Mouse (Mus musculus): ENCODE measurements around the gene Hist1h2bk. TPM values are rescaled to one million over a fixed set of nuclear protein-coding genes. Genes with fewer than 3 reads are reported as not detected.

Gene Hist1h2bk
- 10 to 100 TPM; 10.0 to 11.6 TPM for total RNA-seq (2021)

- DNase-seq (ENCODE audit: low spot score in 2 of 2), result peak; percentile 86 to 97
- intact Hi-C loops (cut with DNase I), result loop anchor here (10.0 kb wide), 1 partner anchor 211 kb away; no protein-coding TSS in a partner anchor
Measured at GRCm38 (mm10) chr13:22035267-22036148, at the start of gene Hist1h2bk, which contains the start of gene Hist1h2ah. Hist1h2bk (plus strand) TSS chr13:22035870. Hist1h2ah (minus strand) TSS chr13:22035568.

- DNase-seq (ENCODE audit: low spot score in 2 of 2), result no peak
- intact Hi-C loops (cut with DNase I), result no loop called here
Measured at GRCm38 (mm10) chr13:21992550-21992949, 43.1 kb upstream of the Hist1h2bk start.

- DNase-seq (ENCODE audit: low spot score in 2 of 2), result peak; percentile 24 to 52
- intact Hi-C loops (cut with DNase I), result no loop called here
Measured at GRCm38 (mm10) chr13:21993957-21994738, 41.5 kb upstream of the Hist1h2bk start.

- intact Hi-C loops (cut with DNase I), result no loop called here
- no peak for DNase-seq (ENCODE audit: low spot score in 2 of 2)
Measured at GRCm38 (mm10) chr13:21994896-21995295, 40.8 kb upstream of the Hist1h2bk start.

- peak in 1 of 2 experiments; percentile 12 for DNase-seq (ENCODE audit: low spot score in 2 of 2)
- intact Hi-C loops (cut with DNase I), result no loop called here
Measured at GRCm38 (mm10) chr13:21995331-21995914, 40.2 kb upstream of the Hist1h2bk start.

GRCm38 (mm10) chr13:21996101-21996839, 39.4 kb upstream of the Hist1h2bk start:
- intact Hi-C loops (cut with DNase I), result loop anchor here (2.0 kb wide), 1 partner anchor 19 kb away; no protein-coding TSS in a partner anchor
- peak; percentile 13 for DNase-seq (ENCODE audit: low spot score in 2 of 2)

GRCm38 (mm10) chr13:21996840-21997185, 38.9 kb upstream of the Hist1h2bk start:
- peak in 1 of 2 experiments; percentile 5 for DNase-seq (ENCODE audit: low spot score in 2 of 2)
- intact Hi-C loops (cut with DNase I), result loop anchor here (2.0 kb wide), 1 partner anchor 18 kb away; no protein-coding TSS in a partner anchor

- peak in 1 of 2 experiments; percentile 3 for DNase-seq (ENCODE audit: low spot score in 2 of 2)
- intact Hi-C loops (cut with DNase I), result loop anchor here (2.0 kb wide), 1 partner anchor 17 kb away; no protein-coding TSS in a partner anchor
Measured at GRCm38 (mm10) chr13:21997201-21997820, 38.4 kb upstream of the Hist1h2bk start.

- no peak for DNase-seq (ENCODE audit: low spot score in 2 of 2)
- intact Hi-C loops (cut with DNase I), result loop anchor here (2.0 kb wide), 1 partner anchor 17 kb away; no protein-coding TSS in a partner anchor
Measured at GRCm38 (mm10) chr13:21997821-21998220, 37.8 kb upstream of the Hist1h2bk start.

- DNase-seq (ENCODE audit: low spot score in 2 of 2), result no peak
- intact Hi-C loops (cut with DNase I), result no loop called here
Measured at GRCm38 (mm10) chr13:21998412-21998811, 37.3 kb upstream of the Hist1h2bk start.

GRCm38 (mm10) chr13:21999147-21999546, 36.5 kb upstream of the Hist1h2bk start:
- intact Hi-C loops (cut with DNase I), result no loop called here
- DNase-seq (ENCODE audit: low spot score in 2 of 2), result no peak

GRCm38 (mm10) chr13:22001346-22001745, 34.3 kb upstream of the Hist1h2bk start:
- DNase-seq (ENCODE audit: low spot score in 2 of 2), result no peak
- intact Hi-C loops (cut with DNase I), result no loop called here

GRCm38 (mm10) chr13:22001823-22002222, 33.8 kb upstream of the Hist1h2bk start:
- DNase-seq (ENCODE audit: low spot score in 2 of 2), result no peak
- intact Hi-C loops (cut with DNase I), result no loop called here

GRCm38 (mm10) chr13:22005605-22006333, 29.9 kb upstream of the Hist1h2bk start:
- peak; percentile 30 to 44 for DNase-seq (ENCODE audit: low spot score in 2 of 2)
- intact Hi-C loops (cut with DNase I), result loop anchor here (5.0 kb wide), 1 partner anchor 88 kb away; no protein-coding TSS in a partner anchor

- intact Hi-C loops (cut with DNase I), result loop anchor here (5.0 kb wide), 1 partner anchor 89 kb away; no protein-coding TSS in a partner anchor
- DNase-seq (ENCODE audit: low spot score in 2 of 2), result peak in 1 of 2 experiments; percentile 9
Measured at GRCm38 (mm10) chr13:22006334-22007120, 29.1 kb upstream of the Hist1h2bk start.

GRCm38 (mm10) chr13:22007121-22007510, 28.6 kb upstream of the Hist1h2bk start:
- DNase-seq (ENCODE audit: low spot score in 2 of 2), result no peak
- intact Hi-C loops (cut with DNase I), result loop anchor here (5.0 kb wide), 1 partner anchor 90 kb away; no protein-coding TSS in a partner anchor

- DNase-seq (ENCODE audit: low spot score in 2 of 2), result no peak
- intact Hi-C loops (cut with DNase I), result loop anchor here (5.0 kb wide), 1 partner anchor 91 kb away; no protein-coding TSS in a partner anchor
Measured at GRCm38 (mm10) chr13:22007872-22008271, 27.8 kb upstream of the Hist1h2bk start.
